Mouse (Mus musculus) limb, embryonic 10.5 days (tissue): ENCODE results near the gene C8b. TPM values are rescaled to one million over a fixed set of nuclear protein-coding genes. Genes with fewer than 3 reads are reported as not detected.
A peak's percentile ranks its signal among the peaks of the same experiment; 100 is the strongest.

ENCODE experiments used
- DNase-seq: peaks from one replicate; pipeline ENCODE4 v3.0.0-alpha.2; 2017; ENCODE audit warnings: low spot score
- H3K27ac ChIP-seq: fragments of 300-500 bp; sonication (generic); 2 replicates; pipeline ENCODE4 v1.5.1; 2016; ENCODE audit warnings: mild to moderate bottlenecking
- H3K27me3 ChIP-seq: fragments of 300-500 bp; sonication (generic); 2 replicates; pipeline ENCODE4 v1.6.1; 2016; ENCODE audit warnings: low read depth, mild to moderate bottlenecking; ENCODE audit not compliant: poor library complexity, severe bottlenecking
- H3K36me3 ChIP-seq: fragments of 300-500 bp; sonication (generic); 2 replicates; pipeline ENCODE4 v1.6.1; 2016; ENCODE audit warnings: mild to moderate bottlenecking, moderate library complexity
- H3K4me1 ChIP-seq: fragments of 300-500 bp; sonication (generic); 2 replicates; pipeline ENCODE4 v1.6.1; 2016
- H3K4me3 ChIP-seq: fragments of 300-500 bp; sonication (generic); 2 replicates; pipeline ENCODE4 v1.5.1; 2016; ENCODE audit warnings: mild to moderate bottlenecking, moderate library complexity
- H3K9me3 ChIP-seq: fragments of 300-500 bp; sonication (generic); replicated peaks from 2 replicates; pipeline ENCODE4 v1.6.1; 2016; ENCODE audit warnings: mild to moderate bottlenecking
- WGBS: fragments of 180-500 bp; shearing (Covaris S2); methylation state at CpG from one replicate; pipeline ENCODE4 v1.1.7; 2016; 5-methylcytosine and 5-hydroxymethylcytosine counted together
- polyA plus RNA-seq: library from polyadenylated mRNA; unstranded; fragments of >200 nt; fragmentation: Nextera tagmentation; extraction: Ambion mirVana; gene quantifications from 2 replicates; pipeline ENCODE4 v1.2.1, GENCODE M21; 2016

The C8b gene
- not detected in 2 replicates for polyA plus RNA-seq

DNA sequence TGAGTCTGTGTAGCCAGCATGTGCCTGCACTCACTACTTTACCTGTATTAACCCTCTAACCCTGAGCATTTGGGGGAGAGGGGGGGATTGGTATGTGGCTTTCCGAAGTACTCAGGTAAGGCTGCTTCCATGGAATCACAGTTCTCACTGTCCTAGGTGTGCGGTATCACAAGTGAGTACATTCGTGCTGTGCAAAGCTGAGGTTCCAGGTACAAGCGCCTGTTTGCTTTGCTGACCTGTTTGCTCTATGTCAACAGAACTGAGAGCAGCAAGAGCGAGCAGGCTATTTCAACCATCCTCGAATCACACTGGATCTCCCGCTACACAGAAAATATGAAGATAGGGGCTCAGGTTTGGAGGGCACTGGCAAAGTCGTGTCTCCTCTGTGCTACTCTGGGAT is at the start of gene C8b:
Gene C8b, plus strand, starts transcription at position 253 of the 400 bp plus-strand sequence.
- no peak within 1 kb of the TSS for H3K27ac ChIP-seq
- no peak for DNase-seq
- H3K4me1 ChIP-seq: 0 out of 2 replicates have a peak, but pooled peaks cover 2% of the 10 kb centered on the region
- no peaks in the 10 kb centered on the region for H3K36me3 ChIP-seq
- no peaks in the 10 kb centered on the region for H3K9me3 ChIP-seq
- H3K4me3 ChIP-seq: no peak within 1 kb of the TSS
- 94% methylated on average over 8 of the region's 8 CpGs for WGBS
- H3K27me3 ChIP-seq: 0 out of 2 replicates have a peak, but pooled peaks cover 3% of the 10 kb centered on the region

GRCm38 (mm10) chr4:104716506-104716905 is 49.6 kb upstream of the C8b start:
- H3K27ac ChIP-seq: no peak overlapping the region
- H3K4me3 ChIP-seq: no peak overlapping the region
- H3K4me1 ChIP-seq: peaks cover 50% of the 10 kb centered on the region
- no peak for DNase-seq
- H3K36me3 ChIP-seq: no peaks in the 10 kb centered on the region
- H3K9me3 ChIP-seq: no peaks in the 10 kb centered on the region
- no peaks in the 10 kb centered on the region for H3K27me3 ChIP-seq
- WGBS: 94% methylated on average over 1 of the region's 1 CpGs

DNA sequence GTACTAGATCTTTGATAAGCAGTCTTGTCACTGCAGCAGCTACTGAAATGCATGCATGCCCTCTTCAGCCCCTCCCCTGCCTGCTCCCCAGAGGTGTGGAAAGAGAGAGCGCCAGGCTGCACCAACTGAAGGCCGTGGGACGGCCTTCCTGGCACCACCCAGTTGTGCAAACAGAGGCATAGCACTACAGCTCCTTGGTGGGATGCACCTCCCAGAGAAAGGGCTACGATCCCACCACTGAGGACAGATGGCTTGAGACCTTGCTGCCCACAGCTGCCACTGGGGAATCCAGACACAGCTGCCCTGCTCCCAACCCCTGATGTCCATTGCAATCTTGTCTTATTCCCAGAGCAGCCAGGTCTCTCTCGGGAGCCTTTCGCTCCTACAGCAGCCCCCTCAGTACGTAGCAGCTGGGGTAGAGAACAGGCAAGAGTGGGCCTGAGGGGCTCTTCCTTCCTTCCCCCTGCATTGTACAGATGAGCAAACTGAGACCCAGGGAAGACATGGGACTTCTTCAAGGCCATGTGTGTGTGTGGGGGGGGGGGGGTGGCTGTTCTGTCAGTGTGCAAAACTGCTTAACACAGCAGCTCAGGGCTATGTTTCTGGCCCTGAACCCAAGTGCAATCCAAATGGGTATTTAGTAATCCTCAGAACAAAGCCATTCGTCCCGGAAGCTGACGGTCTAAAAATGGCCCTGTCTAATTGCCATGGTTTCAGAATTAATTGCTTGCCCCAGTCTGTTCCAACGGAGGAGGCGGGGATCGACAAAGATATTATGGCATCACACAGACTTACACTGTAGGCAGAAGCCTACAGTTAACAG is 46.9 kb upstream of the C8b start:
- H3K27me3 ChIP-seq: no peaks in the 10 kb centered on the region
- H3K4me1 ChIP-seq: peaks cover 59% of the 10 kb centered on the region
- 60% methylated on average over 13 of the region's 13 CpGs for WGBS
- no peaks in the 10 kb centered on the region for H3K9me3 ChIP-seq
- H3K27ac ChIP-seq: peak overlapping the region; percentile 57
- no peaks in the 10 kb centered on the region for H3K36me3 ChIP-seq
- DNase-seq: no peak
- no peak overlapping the region for H3K4me3 ChIP-seq

- DNase-seq: no peak
Measured at GRCm38 (mm10) chr4:104723527-104724045, 42.5 kb upstream of the C8b start.

DNA sequence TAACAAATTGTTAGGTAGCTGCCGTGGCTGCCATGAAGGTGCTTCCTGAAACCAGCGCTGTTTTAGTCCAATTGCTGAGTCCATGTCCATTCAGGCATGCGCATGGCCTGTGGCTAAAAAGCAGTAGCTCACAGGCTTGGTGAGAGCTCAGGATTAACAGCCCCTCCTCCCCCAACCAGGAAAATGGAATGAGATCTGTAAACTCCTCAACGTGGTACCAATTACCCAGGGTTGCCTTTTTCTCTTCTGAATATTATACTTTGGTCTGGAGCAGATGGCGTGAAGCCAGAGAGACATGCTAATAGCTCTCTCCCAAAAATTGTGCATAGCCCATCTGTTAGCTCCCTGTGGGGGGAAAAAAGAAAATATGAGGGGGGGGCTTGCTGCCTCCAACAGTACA is 41.9 kb upstream of the C8b start:
- peak overlapping the region; percentile 10; the same call in 1 of the 2 replicates for H3K27ac ChIP-seq
- WGBS: 44% methylated on average over 5 of the region's 5 CpGs

More at GRCm38 (mm10) chr4:104723527-104724045, 42.5 kb upstream of the C8b start:
- H3K36me3 ChIP-seq: no peaks in the 10 kb centered on the region
- WGBS: 89% methylated on average over 6 of the region's 6 CpGs
- no peaks in the 10 kb centered on the region for H3K27me3 ChIP-seq
- no peak overlapping the region for H3K4me3 ChIP-seq
- no peaks in the 10 kb centered on the region for H3K9me3 ChIP-seq
- H3K4me1 ChIP-seq: peaks cover 43% of the 10 kb centered on the region
- no peak overlapping the region for H3K27ac ChIP-seq

GRCm38 (mm10) chr4:104725673-104726072 is 40.4 kb upstream of the C8b start:
- Histone ChIP-seq H3K27ac (no peak overlapping the region), H3K36me3 (no peaks in the 10 kb centered on the region), H3K4me1 (peaks cover 22% of the 10 kb centered on the region), H3K27me3 (no peaks in the 10 kb centered on the region), H3K4me3 (no peak overlapping the region), H3K9me3 (no peaks in the 10 kb centered on the region)
- no peak for DNase-seq
- WGBS: 54% methylated on average over 3 of the region's 3 CpGs

More for the DNA sequence above, 41.9 kb upstream of the C8b start:
- H3K4me1 ChIP-seq: peaks cover 36% of the 10 kb centered on the region
- no peak overlapping the region for H3K4me3 ChIP-seq
- no peaks in the 10 kb centered on the region for H3K9me3 ChIP-seq
- DNase-seq: no peak
- H3K27me3 ChIP-seq: no peaks in the 10 kb centered on the region
- H3K36me3 ChIP-seq: no peaks in the 10 kb centered on the region

DNA sequence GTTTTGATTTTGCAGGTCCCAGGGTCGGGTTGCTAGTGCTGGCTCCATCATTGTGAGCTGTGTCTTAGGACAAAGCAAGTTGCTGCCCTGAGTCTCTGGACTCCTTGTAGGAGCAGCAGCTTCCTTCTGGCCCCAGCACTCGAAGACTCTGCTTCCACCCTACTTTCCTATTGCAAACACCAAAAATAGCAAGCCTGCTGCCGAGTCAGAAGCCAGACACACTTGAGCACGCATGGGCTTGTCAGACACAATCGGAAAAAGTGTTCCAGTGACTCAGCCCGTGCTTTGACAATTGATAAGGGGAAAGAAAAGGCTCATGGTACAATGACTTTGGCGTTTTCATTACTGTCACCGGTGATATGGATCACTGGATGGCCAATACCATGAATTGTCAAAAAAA is 36.9 kb upstream of the C8b start:
- no peaks in the 10 kb centered on the region for H3K9me3 ChIP-seq
- no peak overlapping the region for H3K27ac ChIP-seq
- peaks cover 11% of the 10 kb centered on the region for H3K4me1 ChIP-seq
- no peak for DNase-seq
- 81% methylated on average over 8 of the region's 8 CpGs for whole genome bisulfite sequencing
- H3K4me3 ChIP-seq: no peak overlapping the region
- H3K27me3 ChIP-seq: no peaks in the 10 kb centered on the region
- H3K36me3 ChIP-seq: no peaks in the 10 kb centered on the region

DNA sequence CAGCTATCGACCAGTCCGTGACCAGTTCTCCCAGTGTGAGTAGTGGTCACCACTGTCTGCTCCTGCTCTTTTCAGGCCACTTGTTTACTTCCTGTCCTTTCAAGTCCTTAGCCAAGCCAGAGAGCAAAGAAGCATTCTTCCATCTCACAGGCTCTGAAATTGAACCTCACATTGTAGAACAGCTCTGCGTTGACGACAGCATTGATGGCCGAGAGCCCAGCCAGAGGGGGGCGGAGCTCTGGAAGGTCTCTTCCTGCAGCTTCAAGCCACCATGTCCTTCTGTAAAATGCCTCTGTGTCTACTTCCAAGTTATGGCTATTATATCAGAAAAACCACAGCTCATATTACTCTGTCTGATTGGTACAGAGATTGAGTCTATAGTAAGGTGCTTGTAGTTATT is 19.6 kb upstream of the C8b start:
- DNase-seq: no peak
- Histone ChIP-seq H3K9me3 (no peaks in the 10 kb centered on the region), H3K36me3 (no peaks in the 10 kb centered on the region), H3K27ac (no peak overlapping the region), H3K27me3 (no peaks in the 10 kb centered on the region), H3K4me1 (peaks cover 7% of the 10 kb centered on the region; the same call in 1 of the 2 replicates), H3K4me3 (no peak overlapping the region)
- 67% methylated on average over 6 of the region's 6 CpGs for WGBS

GRCm38 (mm10) chr4:104754090-104754489 is 12.0 kb upstream of the C8b start:
- H3K9me3 ChIP-seq: no peaks in the 10 kb centered on the region
- no peaks in the 10 kb centered on the region for H3K36me3 ChIP-seq
- no peak overlapping the region for H3K27ac ChIP-seq
- no peaks in the 10 kb centered on the region for H3K4me1 ChIP-seq
- no peaks in the 10 kb centered on the region for H3K27me3 ChIP-seq
- no peak overlapping the region for H3K4me3 ChIP-seq
- no peak for DNase-seq
- 73% methylated on average over 3 of the region's 3 CpGs for WGBS

GRCm38 (mm10) chr4:104760878-104761624 is 5.1 kb upstream of the C8b start:
- 81% methylated on average over 13 of the region's 13 CpGs for WGBS
- Histone ChIP-seq H3K4me3 (no peak overlapping the region), H3K27ac (no peak overlapping the region), H3K36me3 (no peaks in the 10 kb centered on the region), H3K9me3 (no peaks in the 10 kb centered on the region), H3K27me3 (no peaks in the 10 kb centered on the region), H3K4me1 (no peaks in the 10 kb centered on the region)
- no peak for DNase-seq

DNA sequence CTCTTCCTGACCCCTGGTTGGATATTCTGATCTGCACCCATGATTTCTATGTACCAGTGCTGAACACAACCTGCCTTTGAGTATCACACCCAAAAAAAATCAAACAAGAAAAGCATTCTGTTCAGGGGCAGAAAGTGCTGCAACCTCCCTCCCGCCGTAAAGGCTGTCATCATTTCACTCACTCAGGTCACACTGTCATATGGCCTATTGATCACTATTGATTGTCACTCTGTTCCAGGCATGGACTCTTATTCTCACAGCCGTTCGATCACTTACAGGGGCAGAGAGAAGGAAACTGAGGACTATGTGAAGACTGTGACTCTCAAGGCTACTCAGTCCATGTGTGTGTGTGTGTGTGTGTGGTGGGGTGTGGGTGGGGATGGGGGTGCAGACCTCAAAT is 2.1 kb downstream of the C8b start:
- no peak for DNase-seq
- Histone ChIP-seq H3K36me3 (no peaks in the 10 kb centered on the region), H3K9me3 (no peaks in the 10 kb centered on the region), H3K4me1 (0 out of 2 replicates have a peak, but pooled peaks cover 2% of the 10 kb centered on the region), H3K27me3 (0 out of 2 replicates have a peak, but pooled peaks cover 3% of the 10 kb centered on the region), H3K4me3 (no peak overlapping the region), H3K27ac (no peak overlapping the region)
- 88% methylated on average over 4 of the region's 4 CpGs for WGBS

- Histone ChIP-seq H3K27me3 (0 out of 2 replicates have a peak, but pooled peaks cover 3% of the 10 kb centered on the region), H3K36me3 (no peaks in the 10 kb centered on the region), H3K27ac (no peak overlapping the region), H3K9me3 (no peaks in the 10 kb centered on the region), H3K4me3 (no peak overlapping the region), H3K4me1 (0 out of 2 replicates have a peak, but pooled peaks cover 2% of the 10 kb centered on the region)
- 86% methylated on average over 8 of the region's 8 CpGs for WGBS
- no peak for DNase-seq
Measured at GRCm38 (mm10) chr4:104769602-104770001, 3.5 kb downstream of the C8b start.

DNA sequence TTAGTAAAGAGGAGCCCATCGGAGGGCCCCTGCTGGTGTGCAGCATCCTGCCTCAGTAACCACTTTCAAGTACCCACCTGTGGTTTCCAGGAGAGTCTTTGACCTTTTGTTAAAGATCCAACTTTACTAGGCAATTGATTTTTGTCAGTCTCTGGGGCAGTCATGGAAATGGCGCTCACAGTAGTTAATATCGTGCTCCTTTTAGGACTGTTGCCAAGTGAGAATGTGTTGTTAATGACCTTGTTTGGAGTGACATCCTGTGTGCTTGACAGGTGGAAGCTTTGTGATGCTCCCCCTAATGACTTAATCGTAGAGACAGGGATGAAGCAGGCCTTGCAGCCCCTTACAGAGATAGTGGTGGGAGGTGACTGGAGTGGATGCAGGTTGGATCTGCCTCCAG is 4.2 kb downstream of the C8b start:
- 72% methylated on average over 4 of the region's 4 CpGs for WGBS
- DNase-seq: no peak
- H3K27ac ChIP-seq: no peak overlapping the region
- 0 out of 2 replicates have a peak, but pooled peaks cover 3% of the 10 kb centered on the region for H3K27me3 ChIP-seq
- H3K4me1 ChIP-seq: 0 out of 2 replicates have a peak, but pooled peaks cover 2% of the 10 kb centered on the region
- no peaks in the 10 kb centered on the region for H3K36me3 ChIP-seq
- no peak overlapping the region for H3K4me3 ChIP-seq
- no peaks in the 10 kb centered on the region for H3K9me3 ChIP-seq
